Mouse (Mus musculus) liver, adult 2 months (tissue): ENCODE results near the gene Fzd2. TPM values are rescaled to one million over a fixed set of nuclear protein-coding genes. Genes with fewer than 3 reads are reported as not detected.

Experiments
- DNase-seq: peaks from one replicate; pipeline ENCODE4 v3.0.0-alpha.2; 2011; ENCODE audit warnings: low read depth, low spot score; ENCODE audit errors: extremely low read depth
- H3K27ac ChIP-seq: fragments of 200-500 bp; replicated peaks from 2 replicates; pipeline ENCODE4 v1.5.1; 2012; ENCODE audit warnings: low read depth, mild to moderate bottlenecking, control low read depth, inconsistent platforms, low read length; ENCODE audit not compliant: insufficient read depth
- H3K27me3 ChIP-seq: fragments of 200-500 bp; 2 replicates; pipeline ENCODE4 v1.6.1; 2012; ENCODE audit warnings: mild to moderate bottlenecking, moderate library complexity, low read length, inconsistent platforms; ENCODE audit not compliant: control insufficient read depth, insufficient read depth
- H3K36me3 ChIP-seq: fragments of 200-500 bp; 2 replicates; pipeline ENCODE4 v1.6.1; 2012; ENCODE audit warnings: low read length, inconsistent platforms; ENCODE audit not compliant: control insufficient read depth, insufficient read depth
- H3K4me1 ChIP-seq: fragments of 200-500 bp; 2 replicates; pipeline ENCODE4 v1.6.1; 2011; ENCODE audit warnings: low read length; ENCODE audit not compliant: control insufficient read depth, insufficient read depth
- H3K4me3 ChIP-seq: fragments of 200-500 bp; 2 replicates; pipeline ENCODE4 v1.5.1; 2011; ENCODE audit warnings: low read depth, mild to moderate bottlenecking, control low read depth, low read length, moderate library complexity; ENCODE audit not compliant: insufficient read depth
- H3K79me2 ChIP-seq: fragments of 200-500 bp; 2 replicates; pipeline ENCODE4 v1.6.1; 2012; ENCODE audit warnings: inconsistent platforms, mild to moderate bottlenecking, low read length, moderate library complexity; ENCODE audit not compliant: control insufficient read depth, insufficient read depth
- H3K9ac ChIP-seq: fragments of 200-500 bp; 2 replicates; pipeline ENCODE4 v1.6.1; 2012; ENCODE audit warnings: low read depth, mild to moderate bottlenecking, control low read depth, inconsistent platforms, low read length
- CTCF ChIP-seq: fragments of 200-500 bp; IDR thresholded peaks from 2 replicates; pipeline ENCODE4 v1.5.1; 2011; ENCODE audit warnings: low read depth, low read length, control low read depth
- POLR2A ChIP-seq: fragments of 200-500 bp; IDR thresholded peaks from 2 replicates; pipeline ENCODE4 v1.6.1; 2011; ENCODE audit warnings: low read length, control low read depth; ENCODE audit not compliant: insufficient read depth; ENCODE audit errors: extremely low read depth
- WGBS: fragments of 180-500 bp; shearing (Covaris S2); methylation state at CpG from one replicate; pipeline ENCODE4 v1.1.7; 2018; 5-methylcytosine and 5-hydroxymethylcytosine counted together
- polyA plus RNA-seq: library from polyadenylated mRNA; depleted of rRNA; stranded (reverse); fragments of >200 nt; gene quantifications from 2 replicates; pipeline ENCODE4 v1.2.3, GENCODE M21; 2012
- total RNA-seq: library from RNA; depleted of rRNA; stranded (reverse); fragments of >200 nt; gene quantifications from 2 replicates; pipeline ENCODE4 v1.2.3, GENCODE M21; 2014

Fzd2 gene
- total and polyA plus RNA-seq, 2 experiments, result 0.09 to 0.24 TPM

GRCm38 (mm10) chr11:102565741-102566140 lies 38.5 kb upstream of the Fzd2 start:
- no peak overlapping the region for H3K4me3 ChIP-seq
- H3K9ac ChIP-seq, result no peak overlapping the region
- H3K79me2 ChIP-seq, result no peaks in the 10 kb centered on the region
- H3K27ac ChIP-seq, result no peak overlapping the region
- no peaks in the 10 kb centered on the region for H3K27me3 ChIP-seq
- H3K4me1 ChIP-seq, result no peaks in the 10 kb centered on the region
- H3K36me3 ChIP-seq, result no peaks in the 10 kb centered on the region
- no peak for DNase-seq
- TF ChIP-seq CTCF (no peak), POLR2A (no peak)

GRCm38 (mm10) chr11:102566290-102566689 lies 37.9 kb upstream of the Fzd2 start:
- TF ChIP-seq POLR2A, result no peak
- no peak for TF ChIP-seq CTCF
- 97% methylated on average over 1 of the region's 1 CpGs for WGBS
- H3K27ac ChIP-seq, result no peak overlapping the region

GRCm38 (mm10) chr11:102567157-102567556 lies 37.0 kb upstream of the Fzd2 start:
- H3K9ac ChIP-seq, result no peak overlapping the region
- H3K79me2 ChIP-seq, result no peaks in the 10 kb centered on the region
- no peak for DNase-seq
- H3K36me3 ChIP-seq, result no peaks in the 10 kb centered on the region
- H3K4me3 ChIP-seq, result no peak overlapping the region
- WGBS, result 84% methylated on average over 6 of the region's 6 CpGs
- H3K27ac ChIP-seq, result no peak overlapping the region
- no peaks in the 10 kb centered on the region for H3K4me1 ChIP-seq
- TF ChIP-seq POLR2A, result no peak
- no peak for TF ChIP-seq CTCF
- no peaks in the 10 kb centered on the region for H3K27me3 ChIP-seq

More at GRCm38 (mm10) chr11:102566290-102566689, 37.9 kb upstream of the Fzd2 start:
- Histone ChIP-seq H3K9ac (no peak overlapping the region), H3K4me3 (no peak overlapping the region), H3K27me3 (no peaks in the 10 kb centered on the region), H3K4me1 (no peaks in the 10 kb centered on the region), H3K36me3 (no peaks in the 10 kb centered on the region), H3K79me2 (no peaks in the 10 kb centered on the region)
- no peak for DNase-seq

- no peak for DNase-seq
- Histone ChIP-seq H3K27me3 (no peaks in the 10 kb centered on the region), H3K9ac (no peak overlapping the region), H3K79me2 (no peaks in the 10 kb centered on the region), H3K4me1 (no peaks in the 10 kb centered on the region), H3K36me3 (no peaks in the 10 kb centered on the region), H3K27ac (no peak overlapping the region), H3K4me3 (no peak overlapping the region)
- no peak for TF ChIP-seq CTCF
- no peak for TF ChIP-seq POLR2A
- WGBS, result 95% methylated on average over 15 of the region's 15 CpGs
These were observed 36.5 kb upstream of the Fzd2 start for GRCm38 (mm10) chr11:102567723-102568122.

- WGBS, result 79% methylated on average over 12 of the region's 12 CpGs
- H3K79me2 ChIP-seq, result no peaks in the 10 kb centered on the region
- TF ChIP-seq POLR2A, result no peak
- TF ChIP-seq CTCF, result peak; percentile 81
- no peak overlapping the region for H3K4me3 ChIP-seq
- peaks cover under 1% of the 10 kb centered on the region; the same call in 1 of the 2 replicates for H3K4me1 ChIP-seq
- no peak overlapping the region for H3K27ac ChIP-seq
- no peaks in the 10 kb centered on the region for H3K36me3 ChIP-seq
- no peak overlapping the region for H3K9ac ChIP-seq
- DNase-seq, result no peak
- no peaks in the 10 kb centered on the region for H3K27me3 ChIP-seq
These were observed 36.0 kb upstream of the Fzd2 start for GRCm38 (mm10) chr11:102568191-102568590.

GRCm38 (mm10) chr11:102568756-102569377 lies 35.3 kb upstream of the Fzd2 start:
- H3K27ac ChIP-seq, result no peak overlapping the region
- H3K4me3 ChIP-seq, result no peak overlapping the region
- DNase-seq, result no peak
- H3K79me2 ChIP-seq, result no peaks in the 10 kb centered on the region
- H3K4me1 ChIP-seq, result peaks cover 2% of the 10 kb centered on the region; the same call in 1 of the 2 replicates
- no peaks in the 10 kb centered on the region for H3K27me3 ChIP-seq
- no peak for TF ChIP-seq CTCF
- no peak for TF ChIP-seq POLR2A
- H3K36me3 ChIP-seq, result no peaks in the 10 kb centered on the region
- H3K9ac ChIP-seq, result no peak overlapping the region
- WGBS, result 72% methylated on average over 7 of the region's 7 CpGs
